Mouse (Mus musculus) spleen, adult 2 months (tissue): Measurements from ENCODE around the gene Cacna2d3.

ENCODE experiments used
- CTCF ChIP-seq: fragments of 200-500 bp; IDR thresholded peaks from 2 replicates; pipeline ENCODE4 v1.5.1; 2011; ENCODE audit warnings: mild to moderate bottlenecking, inconsistent platforms; ENCODE audit not compliant: insufficient read depth, insufficient read length, insufficient replicate concordance; ENCODE audit errors: extremely low read depth
- POLR2A ChIP-seq: fragments of 200-500 bp; IDR thresholded peaks from 2 replicates; pipeline ENCODE4 v1.6.1; 2011; ENCODE audit warnings: low read depth, low read length, inconsistent platforms

DNA sequence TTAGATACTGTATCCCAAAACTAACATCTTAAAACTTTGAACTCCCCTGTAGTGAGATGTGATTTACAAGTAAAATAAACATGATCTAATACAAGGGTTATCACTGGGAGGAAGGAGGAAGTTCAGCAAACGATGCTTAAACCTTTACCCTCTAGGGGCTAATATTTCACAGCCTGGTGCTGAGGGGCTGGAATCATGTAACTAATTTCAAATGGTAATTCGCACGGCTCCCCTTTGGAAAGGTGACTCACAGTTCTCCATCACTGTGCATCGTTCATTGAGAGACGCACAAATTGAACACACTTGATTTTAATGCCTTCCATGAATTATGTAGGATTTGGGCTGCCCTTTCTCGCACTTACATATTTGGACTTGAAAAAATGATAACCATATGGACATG lies 767.6 kb downstream of the Cacna2d3 start:
- TF ChIP-seq CTCF (no peak), POLR2A (no peak)
